Mouse (Mus musculus): ENCODE results near the gene Krtap3-3. TPM values are rescaled to one million over a fixed set of nuclear protein-coding genes. Genes with fewer than 3 reads are reported as not detected.

Gene Krtap3-3
- polyA plus RNA-seq, 1 experiment from 2014 or later = not detected

DNA sequence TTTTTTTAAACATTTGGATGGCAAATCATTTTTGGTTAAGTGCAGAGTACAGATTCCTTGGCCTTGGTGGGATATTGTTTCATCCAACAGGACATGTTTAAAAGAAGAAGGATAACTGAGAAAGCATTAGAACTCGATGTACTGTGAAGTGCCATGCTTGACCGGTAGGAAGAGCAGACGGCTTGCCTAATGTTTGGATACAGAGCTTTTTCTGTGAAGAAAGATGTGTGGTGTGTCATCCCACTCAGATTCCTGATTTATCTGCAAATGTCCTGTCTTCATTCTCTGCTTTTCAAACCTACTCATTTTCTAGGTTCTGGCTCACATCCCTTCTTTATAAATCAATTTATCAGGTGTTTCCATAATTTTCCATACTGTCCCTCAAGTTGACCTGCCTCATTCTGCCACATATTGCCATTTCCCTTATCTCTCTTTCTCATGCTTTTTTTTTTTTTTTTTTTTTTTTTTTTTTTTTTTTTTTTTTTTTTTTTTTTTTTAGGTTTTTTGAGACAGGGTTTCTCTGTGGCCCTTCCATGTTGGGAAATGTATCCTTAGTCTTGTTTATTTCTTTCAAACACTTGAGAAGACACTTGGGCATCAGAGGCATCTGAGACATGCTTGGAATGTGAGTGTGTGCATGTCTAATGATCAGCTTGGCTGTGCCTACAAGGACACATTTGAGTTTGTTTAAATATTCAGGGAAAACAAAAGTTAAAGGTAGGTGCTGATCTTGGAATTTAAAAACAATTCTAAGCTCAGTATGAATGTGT is 7.5 kb upstream of the Krtap3-3 start:
- Histone ChIP-seq H3K4me2 (replicated peaks) (no peak overlapping the region), H3K27me3 (replicated peaks) (no peaks in the 10 kb centered on the region), H3K9ac (no peak overlapping the region), H3K4me3 (no peak overlapping the region), H3K4me1 (no peaks in the 10 kb centered on the region), H3K27ac (no peak overlapping the region), H3K9me3 (no peaks in the 10 kb centered on the region), H3K36me3 (no peaks in the 10 kb centered on the region)
- ATAC-seq (ENCODE audit: low FRiP score, low read depth) = no peak
- WGBS = 88% methylated on average over 3 of the region's 3 CpGs

DNA sequence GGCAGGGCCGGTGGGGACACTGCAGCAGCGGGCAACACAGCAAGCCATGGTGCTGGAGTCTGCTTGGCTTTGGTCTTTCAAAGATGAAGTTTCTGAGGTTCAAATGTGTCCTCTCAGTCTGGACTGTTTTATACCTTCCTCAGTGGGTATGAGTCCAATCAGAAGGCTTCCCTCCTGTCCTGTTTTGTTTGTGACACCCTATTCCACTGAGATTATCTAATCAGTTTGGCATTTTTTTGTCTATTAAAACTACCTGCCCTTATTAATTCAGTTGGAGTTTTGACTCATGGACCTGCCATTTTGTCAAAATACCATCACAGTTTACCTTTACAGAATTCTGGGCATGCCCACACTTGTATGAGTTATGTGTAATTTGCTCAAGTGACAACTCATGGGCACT is 6.1 kb upstream of the Krtap3-3 start, which contains the start of gene Krtap3-2:
Gene Krtap3-2, minus strand, starts transcription at position 101 of the 400 bp plus-strand sequence.
- H3K4me1 ChIP-seq = no peaks in the 10 kb centered on the region
- H3K36me3 ChIP-seq = no peaks in the 10 kb centered on the region
- no peak for ATAC-seq (ENCODE audit: low FRiP score, low read depth)
- no peak within 1 kb of the TSS for H3K4me3 ChIP-seq
- H3K9me3 ChIP-seq = no peaks in the 10 kb centered on the region
- H3K27me3 ChIP-seq (replicated peaks) = no peaks in the 10 kb centered on the region
- H3K4me2 ChIP-seq (replicated peaks) = no peak within 1 kb of the TSS
- no peak within 1 kb of the TSS for H3K27ac ChIP-seq
- H3K9ac ChIP-seq = no peak within 1 kb of the TSS
- 94% methylated on average over 2 of the region's 2 CpGs for WGBS

DNA sequence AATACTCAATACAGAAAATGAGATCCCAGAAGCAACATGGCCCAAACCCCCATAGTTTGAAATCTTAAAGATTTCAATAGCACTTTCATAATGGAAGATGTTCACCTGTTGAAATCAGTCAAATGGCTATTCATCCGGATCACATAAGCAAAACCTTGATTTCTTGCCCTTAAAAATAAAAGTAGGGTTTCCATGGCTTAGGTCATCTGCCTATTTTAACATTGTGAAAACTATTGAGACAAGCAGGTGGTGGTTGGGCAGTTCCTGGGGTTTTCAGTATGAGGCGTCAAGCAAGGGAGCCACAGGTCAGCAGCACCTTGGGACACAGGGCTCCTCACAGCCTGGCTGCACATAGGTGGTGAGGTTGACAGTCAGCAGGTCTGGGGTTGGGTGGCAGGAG is 5.5 kb upstream of the Krtap3-3 start:
- Histone ChIP-seq H3K4me3 (no peak overlapping the region), H3K9me3 (no peaks in the 10 kb centered on the region), H3K9ac (no peak overlapping the region), H3K4me1 (no peaks in the 10 kb centered on the region), H3K27ac (no peak overlapping the region), H3K4me2 (replicated peaks) (no peak overlapping the region), H3K36me3 (no peaks in the 10 kb centered on the region), H3K27me3 (replicated peaks) (no peaks in the 10 kb centered on the region)
- no peak for ATAC-seq (ENCODE audit: low FRiP score, low read depth)
- 87% methylated on average over 2 of the region's 2 CpGs for WGBS

DNA sequence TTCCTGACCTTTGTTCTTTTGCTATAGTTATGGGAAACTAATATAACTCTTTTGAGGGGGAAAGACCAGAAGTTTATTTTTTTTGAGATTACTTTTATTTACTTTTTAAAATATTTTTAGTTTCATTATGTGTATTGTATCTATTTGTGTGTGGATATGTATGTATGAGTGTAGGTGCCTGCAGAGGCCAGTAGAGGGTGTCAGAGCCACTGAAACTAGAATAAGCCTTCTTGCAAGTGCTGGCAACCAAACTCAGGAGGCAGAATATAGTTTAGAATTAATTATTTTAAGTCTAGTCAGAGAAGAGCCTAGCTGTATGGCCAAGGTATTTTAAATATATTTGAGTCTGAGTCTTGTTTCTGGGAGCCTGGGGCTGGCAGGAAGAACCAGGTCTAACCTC is 2.8 kb downstream of the Krtap3-3 start:
- H3K4me2 ChIP-seq (replicated peaks) = no peak overlapping the region
- H3K27me3 ChIP-seq (replicated peaks) = no peaks in the 10 kb centered on the region
- H3K4me1 ChIP-seq = no peaks in the 10 kb centered on the region
- ATAC-seq (ENCODE audit: low FRiP score, low read depth) = no peak
- H3K4me3 ChIP-seq = no peak overlapping the region
- H3K9ac ChIP-seq = no peak overlapping the region
- H3K9me3 ChIP-seq = no peaks in the 10 kb centered on the region
- no peak overlapping the region for H3K27ac ChIP-seq
- H3K36me3 ChIP-seq = no peaks in the 10 kb centered on the region

DNA sequence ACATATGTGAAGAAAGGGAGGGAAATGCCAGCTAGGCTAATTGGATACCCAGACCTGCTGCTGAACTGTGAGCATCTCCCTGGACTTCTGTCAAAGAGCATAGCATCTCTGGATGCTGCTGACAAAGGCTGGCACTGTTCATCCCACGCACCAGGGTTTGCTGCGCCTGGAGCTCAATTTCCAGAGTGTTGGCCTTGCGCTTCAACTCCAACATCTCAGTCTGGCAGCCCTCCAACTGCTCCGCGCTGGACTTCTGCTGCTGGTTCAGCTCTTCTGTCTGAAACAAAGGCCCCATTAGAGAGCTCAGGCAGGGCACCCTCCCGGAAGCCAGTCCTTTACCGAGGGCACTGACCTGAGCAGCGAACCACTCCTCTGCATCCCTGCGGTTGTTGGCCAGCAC is 10.9 kb downstream of the Krtap3-3 start:
- H3K27me3 ChIP-seq (replicated peaks) = no peaks in the 10 kb centered on the region
- no peak overlapping the region for H3K4me2 ChIP-seq (replicated peaks)
- no peak overlapping the region for H3K9ac ChIP-seq
- H3K27ac ChIP-seq = no peak overlapping the region
- H3K4me1 ChIP-seq = no peaks in the 10 kb centered on the region
- no peak for ATAC-seq (ENCODE audit: low FRiP score, low read depth)
- H3K36me3 ChIP-seq = no peaks in the 10 kb centered on the region
- H3K4me3 ChIP-seq = no peak overlapping the region
- no peaks in the 10 kb centered on the region for H3K9me3 ChIP-seq
- WGBS = 68% methylated on average over 9 of the region's 9 CpGs

DNA sequence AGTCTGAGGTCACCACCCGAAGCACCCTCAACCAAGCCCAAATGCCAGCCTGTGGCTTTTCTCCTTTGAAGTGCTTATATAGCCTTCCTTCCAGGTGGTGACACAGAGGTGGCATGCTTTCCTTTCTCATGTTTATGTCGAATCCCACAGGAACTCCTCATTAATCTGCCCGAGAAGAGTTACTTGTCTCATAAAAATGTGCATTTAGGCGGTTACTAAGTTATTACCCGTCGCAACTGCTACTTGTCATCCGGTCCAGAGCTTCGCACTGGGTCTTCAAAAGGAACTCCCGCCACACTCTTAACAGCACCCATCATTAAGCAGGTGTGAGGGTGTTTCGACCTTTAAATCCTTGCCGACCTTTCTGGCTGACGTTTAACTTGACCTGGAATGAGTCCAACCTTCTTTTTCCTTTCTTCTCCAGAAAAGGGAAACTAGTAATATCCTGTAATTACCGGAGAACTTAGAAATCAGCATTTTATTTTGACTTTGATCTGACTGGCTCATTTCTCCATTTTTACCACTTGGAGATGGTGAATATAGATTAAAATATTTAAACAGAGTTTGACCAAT is 29.3 kb downstream of the Krtap3-3 start, which contains the start of gene Krt39:
Gene Krt39, minus strand, starts transcription at position 51 of the 573 bp plus-strand sequence.
- no peaks in the 10 kb centered on the region for H3K27me3 ChIP-seq (replicated peaks)
- WGBS = 84% methylated on average over 13 of the region's 13 CpGs
- no peaks in the 10 kb centered on the region for H3K36me3 ChIP-seq
- no peak within 1 kb of the TSS for H3K9ac ChIP-seq
- H3K9me3 ChIP-seq = no peaks in the 10 kb centered on the region
- no peak for ATAC-seq (ENCODE audit: low FRiP score, low read depth)
- H3K4me1 ChIP-seq = no peaks in the 10 kb centered on the region
- H3K27ac ChIP-seq = no peak within 1 kb of the TSS
- no peak within 1 kb of the TSS for H3K4me3 ChIP-seq
- no peak within 1 kb of the TSS for H3K4me2 ChIP-seq (replicated peaks)

DNA sequence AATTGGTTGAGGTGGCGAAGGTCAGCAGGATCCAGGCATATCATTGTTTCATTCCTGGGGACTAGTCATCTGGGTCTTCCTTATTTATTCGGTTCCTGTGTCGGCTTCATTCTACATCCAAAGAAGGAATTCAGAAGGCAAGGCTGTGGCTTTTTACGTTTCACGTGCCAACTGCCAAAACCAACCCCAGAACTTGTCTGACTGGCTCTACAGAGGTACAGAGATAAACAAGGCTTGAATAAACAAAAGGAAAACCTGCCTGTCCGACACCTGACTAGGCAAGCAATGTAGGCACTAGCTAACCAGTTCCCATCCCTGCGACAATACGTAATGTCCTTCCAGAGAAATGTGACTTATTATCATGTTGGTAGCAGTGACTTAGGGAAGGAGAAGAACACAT is 36.6 kb downstream of the Krtap3-3 start:
- no peak for ATAC-seq (ENCODE audit: low FRiP score, low read depth)
- H3K27me3 ChIP-seq (replicated peaks) = no peaks in the 10 kb centered on the region
- no peak overlapping the region for H3K4me3 ChIP-seq
- no peaks in the 10 kb centered on the region for H3K9me3 ChIP-seq
- no peaks in the 10 kb centered on the region for H3K36me3 ChIP-seq
- no peak overlapping the region for H3K4me2 ChIP-seq (replicated peaks)
- H3K9ac ChIP-seq = no peak overlapping the region
- H3K27ac ChIP-seq = no peak overlapping the region
- no peaks in the 10 kb centered on the region for H3K4me1 ChIP-seq
- 89% methylated on average over 8 of the region's 8 CpGs for whole genome bisulfite sequencing

Other genes starting within 250 kb of the Krtap3-3 start
- 0.13 TPM in 1 of 2 replicates, not detected in the other for gene Krt25, start 227.9 kb downstream of the Krtap3-3 start, polyA plus RNA-seq (2016; fragmentation: Nextera tagmentation; extraction: Ambion mirVana)
- gene Krt26, start 212.9 kb downstream of the Krtap3-3 start, polyA plus RNA-seq (2016; fragmentation: Nextera tagmentation; extraction: Ambion mirVana) = 0.23 TPM in 1 of 2 replicates, not detected in the other
- not detected in 2 replicates for gene Krt27, start 199.8 kb downstream of the Krtap3-3 start, polyA plus RNA-seq (2016; fragmentation: Nextera tagmentation; extraction: Ambion mirVana)
- gene Krt28, start 176.0 kb downstream of the Krtap3-3 start, polyA plus RNA-seq (2016; fragmentation: Nextera tagmentation; extraction: Ambion mirVana) = 0.30 and 0.40 TPM in 2 replicates
- 32.2 and 36.1 TPM in 2 replicates for gene Krt10, start 161.5 kb downstream of the Krtap3-3 start, polyA plus RNA-seq (2016; fragmentation: Nextera tagmentation; extraction: Ambion mirVana)
- gene Krt12, start 128.6 kb downstream of the Krtap3-3 start, polyA plus RNA-seq (2016; fragmentation: Nextera tagmentation; extraction: Ambion mirVana) = not detected in 2 replicates
- 0.20 and 0.38 TPM in 2 replicates for gene Krt20, start 112.7 kb downstream of the Krtap3-3 start, polyA plus RNA-seq (2016; fragmentation: Nextera tagmentation; extraction: Ambion mirVana)
- gene Krt23, start 57.7 kb downstream of the Krtap3-3 start, polyA plus RNA-seq (2016; fragmentation: Nextera tagmentation; extraction: Ambion mirVana) = not detected in 2 replicates
- gene Krt39, start 29.5 kb downstream of the Krtap3-3 start, polyA plus RNA-seq (2016; fragmentation: Nextera tagmentation; extraction: Ambion mirVana) = not detected in 2 replicates
- not detected in 2 replicates for gene Krt40, start 7.7 kb downstream of the Krtap3-3 start, polyA plus RNA-seq (2016; fragmentation: Nextera tagmentation; extraction: Ambion mirVana)
- gene Krtap3-2, start 6.0 kb upstream of the Krtap3-3 start, polyA plus RNA-seq (2016; fragmentation: Nextera tagmentation; extraction: Ambion mirVana) = not detected in 2 replicates
- gene Gm11939, start 8.6 kb upstream of the Krtap3-3 start, polyA plus RNA-seq (2016; fragmentation: Nextera tagmentation; extraction: Ambion mirVana) = not detected in 2 replicates
- gene Krtap3-1, start 15.8 kb upstream of the Krtap3-3 start, polyA plus RNA-seq (2016; fragmentation: Nextera tagmentation; extraction: Ambion mirVana) = not detected in 2 replicates
- gene Krtap1-5, start 30.2 kb upstream of the Krtap3-3 start, polyA plus RNA-seq (2016; fragmentation: Nextera tagmentation; extraction: Ambion mirVana) = not detected in 2 replicates
- gene Krtap1-4, start 32.8 kb upstream of the Krtap3-3 start, polyA plus RNA-seq (2016; fragmentation: Nextera tagmentation; extraction: Ambion mirVana) = not detected in 2 replicates
- not detected in 2 replicates for gene Krtap1-3, start 40.5 kb upstream of the Krtap3-3 start, polyA plus RNA-seq (2016; fragmentation: Nextera tagmentation; extraction: Ambion mirVana)
- gene Krtap9-3, start 47.2 kb upstream of the Krtap3-3 start, polyA plus RNA-seq (2016; fragmentation: Nextera tagmentation; extraction: Ambion mirVana) = not detected in 2 replicates
- not detected in 2 replicates for gene Gm11938, start 52.4 kb upstream of the Krtap3-3 start, polyA plus RNA-seq (2016; fragmentation: Nextera tagmentation; extraction: Ambion mirVana)
- gene Gm11937, start 59.3 kb upstream of the Krtap3-3 start, polyA plus RNA-seq (2016; fragmentation: Nextera tagmentation; extraction: Ambion mirVana) = not detected in 2 replicates
- gene Krtap2-4, start 64.0 kb upstream of the Krtap3-3 start, polyA plus RNA-seq (2016; fragmentation: Nextera tagmentation; extraction: Ambion mirVana) = not detected in 2 replicates
- gene Gm11562, start 69.6 kb upstream of the Krtap3-3 start, polyA plus RNA-seq (2016; fragmentation: Nextera tagmentation; extraction: Ambion mirVana) = not detected in 2 replicates
- not detected in 2 replicates for gene Krtap4-1, start 77.4 kb upstream of the Krtap3-3 start, polyA plus RNA-seq (2016; fragmentation: Nextera tagmentation; extraction: Ambion mirVana)
- gene Krtap4-2, start 84.2 kb upstream of the Krtap3-3 start, polyA plus RNA-seq (2016; fragmentation: Nextera tagmentation; extraction: Ambion mirVana) = not detected in 2 replicates
- gene Krtap4-7, start 93.2 kb upstream of the Krtap3-3 start, polyA plus RNA-seq (2016; fragmentation: Nextera tagmentation; extraction: Ambion mirVana) = not detected in 2 replicates
- not detected in 2 replicates for gene Gm11555, start 99.4 kb upstream of the Krtap3-3 start, polyA plus RNA-seq (2016; fragmentation: Nextera tagmentation; extraction: Ambion mirVana)
- gene Gm11563, start 108.1 kb upstream of the Krtap3-3 start, polyA plus RNA-seq (2016; fragmentation: Nextera tagmentation; extraction: Ambion mirVana) = not detected in 2 replicates
- gene Krtap4-6, start 115.1 kb upstream of the Krtap3-3 start, polyA plus RNA-seq (2016; fragmentation: Nextera tagmentation; extraction: Ambion mirVana) = not detected in 2 replicates
- not detected in 2 replicates for gene Gm14190, start 139.9 kb upstream of the Krtap3-3 start, polyA plus RNA-seq (2016; fragmentation: Nextera tagmentation; extraction: Ambion mirVana)
- gene Gm14180, start 183.4 kb upstream of the Krtap3-3 start, polyA plus RNA-seq (2016; fragmentation: Nextera tagmentation; extraction: Ambion mirVana) = not detected in 2 replicates
- gene Gm11595, start 222.0 kb upstream of the Krtap3-3 start, polyA plus RNA-seq (2016; fragmentation: Nextera tagmentation; extraction: Ambion mirVana) = not detected in 2 replicates
- gene Krtap4-8, start 229.8 kb upstream of the Krtap3-3 start, polyA plus RNA-seq (2016; fragmentation: Nextera tagmentation; extraction: Ambion mirVana) = not detected in 2 replicates
- gene Krtap4-9, start 234.3 kb upstream of the Krtap3-3 start, polyA plus RNA-seq (2016; fragmentation: Nextera tagmentation; extraction: Ambion mirVana) = not detected in 2 replicates
- gene Gm11596, start 242.6 kb upstream of the Krtap3-3 start, polyA plus RNA-seq (2016; fragmentation: Nextera tagmentation; extraction: Ambion mirVana) = not detected in 2 replicates
- gene Gm11569, start 248.1 kb upstream of the Krtap3-3 start, polyA plus RNA-seq (2016; fragmentation: Nextera tagmentation; extraction: Ambion mirVana) = not detected in 2 replicates